Mouse (Mus musculus): Measurements from ENCODE around the gene Gm44503.

DNA sequence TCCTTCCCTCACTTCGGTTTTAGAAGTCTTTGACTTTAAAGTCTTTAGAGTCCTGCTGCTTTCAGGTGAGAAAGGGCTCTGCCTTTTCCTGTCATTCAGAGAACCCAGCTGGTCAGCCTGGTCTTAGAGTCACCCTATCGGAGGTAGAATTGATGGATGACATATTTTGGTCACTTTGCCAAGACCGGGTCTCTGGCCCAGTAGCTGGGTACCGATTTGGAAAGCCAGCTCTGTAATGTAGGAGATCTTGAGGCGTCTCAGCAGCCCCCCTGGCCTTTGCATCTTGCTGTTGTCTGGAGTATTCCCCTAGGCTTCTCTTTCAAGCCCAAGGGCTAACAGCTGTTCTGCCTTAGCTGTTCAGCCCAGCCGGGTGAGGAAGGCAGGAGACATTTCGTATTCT lies 86.6 kb downstream of the Gm44503 start:
- TF ChIP-seq POLR2A (IDR thresholded peaks at IDR 0.05; ENCODE audit: insufficient read depth, low read depth, low read length) (no peak), CTCF (IDR thresholded peaks at IDR 0.05; ENCODE audit: insufficient read depth, low read depth, low read length) (no peak)

Data from olfactory bulb, adult 2 months (tissue).